Mouse (Mus musculus) liver, adult (tissue): ENCODE results near the gene Prpf4.

ENCODE experiments used
- GATA4 ChIP-seq: IDR thresholded peaks from 2 replicates; pipeline ENCODE4 v1.6.1; 2014; ENCODE audit warnings: mild to moderate bottlenecking, low read length; ENCODE audit not compliant: insufficient replicate concordance

Prpf4 gene

DNA sequence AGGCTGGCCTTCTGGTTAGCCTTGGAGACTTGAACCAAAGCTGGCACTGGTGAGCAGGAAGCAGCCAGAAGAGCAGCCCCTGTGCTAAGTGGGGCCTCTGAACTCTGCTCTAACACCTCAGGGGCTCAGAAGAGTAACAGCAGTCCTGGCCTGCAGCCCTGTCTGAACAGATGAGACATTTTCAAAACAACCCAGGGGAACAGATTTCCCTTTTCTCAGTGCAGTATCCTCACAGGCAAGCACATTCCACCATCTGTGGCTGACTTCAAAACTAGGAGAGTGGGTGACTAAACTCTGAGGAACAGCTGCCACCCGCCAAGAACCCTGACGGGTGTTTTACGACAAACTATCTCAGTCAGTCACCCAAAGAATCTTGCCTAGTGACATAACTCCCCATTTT is 50.5 kb downstream of the Prpf4 start:
- TF ChIP-seq GATA4, result no peak

GRCm38 (mm10) chr4:62460348-62460747 is 51.8 kb downstream of the Prpf4 start:
- no peak for TF ChIP-seq GATA4

GRCm38 (mm10) chr4:62463124-62463523 is 54.5 kb downstream of the Prpf4 start:
- TF ChIP-seq GATA4, result no peak

DNA sequence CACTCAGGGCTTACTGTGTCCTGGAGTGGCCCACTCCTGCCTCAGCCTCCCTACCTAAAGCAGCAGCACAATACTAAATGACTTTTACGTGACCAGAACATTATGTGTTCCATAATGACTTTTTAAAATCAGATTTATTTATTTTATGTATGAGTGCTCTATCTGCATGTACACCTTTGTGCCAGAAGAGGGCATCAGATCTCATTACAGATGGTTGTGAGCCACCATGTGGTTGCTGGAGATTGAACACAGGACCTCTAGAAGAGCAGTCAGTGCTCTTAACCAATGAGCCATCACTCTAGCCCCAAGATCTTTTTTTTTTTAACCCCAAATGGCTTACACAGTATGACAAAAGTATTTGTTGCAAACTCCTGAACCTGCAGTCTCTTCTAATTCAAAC is 59.6 kb downstream of the Prpf4 start:
- no peak for TF ChIP-seq GATA4

GRCm38 (mm10) chr4:62470598-62471051 is 62.0 kb downstream of the Prpf4 start, which contains the start of gene Wdr31:
TSS of gene Wdr31 (minus strand) at chr4:62470896.
- no peak; the same call in 1 of the 2 replicates for TF ChIP-seq GATA4

DNA sequence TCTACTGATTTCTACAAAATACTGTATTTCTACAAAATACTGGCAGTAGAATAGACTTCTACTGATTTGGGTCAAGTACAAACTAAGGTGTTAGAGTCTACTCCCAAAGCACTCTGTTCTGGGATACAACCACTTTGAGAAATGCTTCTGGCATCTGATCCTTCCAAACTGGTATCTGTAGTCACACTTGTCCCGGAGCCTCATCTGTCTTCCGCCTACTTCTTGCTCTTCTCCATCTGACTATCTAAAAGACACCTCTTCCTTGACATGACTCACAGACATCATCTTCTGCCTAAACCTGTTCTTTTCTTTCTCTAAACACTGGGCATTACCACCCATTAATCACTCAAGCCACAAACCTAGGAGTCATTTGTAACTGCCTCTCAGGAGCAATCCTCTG is 63.5 kb downstream of the Prpf4 start:
- TF ChIP-seq GATA4, result no peak

DNA sequence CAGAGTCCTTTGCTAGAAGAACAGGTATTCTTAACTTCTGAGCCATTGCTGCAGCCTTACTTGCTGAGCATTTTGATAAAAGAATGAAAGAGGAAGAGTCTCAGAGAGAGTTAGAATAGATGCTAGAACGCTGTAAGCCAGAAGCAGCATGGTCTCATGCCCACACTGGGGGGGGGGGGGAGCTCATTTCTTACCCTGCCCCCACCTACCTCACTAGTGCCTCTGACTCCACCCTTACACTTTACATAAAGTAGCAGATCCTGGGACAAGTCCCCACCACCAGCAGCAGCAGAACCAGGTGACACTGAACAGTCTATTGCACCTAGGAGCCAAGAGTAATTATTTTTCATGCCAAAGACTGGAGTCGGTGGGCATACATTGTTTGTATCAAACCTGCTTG is 66.5 kb downstream of the Prpf4 start:
- TF ChIP-seq GATA4, result no peak

GRCm38 (mm10) chr4:62475793-62476192 is 67.2 kb downstream of the Prpf4 start:
- no peak for TF ChIP-seq GATA4
